Mouse (Mus musculus) CD4-positive, CD25-positive, alpha-beta regulatory T cell, adult 9 weeks (primary cell): ENCODE data around the gene Matn3. TPM values are rescaled to one million over a fixed set of nuclear protein-coding genes. Genes with fewer than 3 reads are reported as not detected.

ENCODE experiments used
- polyA plus RNA-seq: library from polyadenylated mRNA; unstranded; fragments of 100-300 nt; shearing (Covaris generic); gene quantifications from one replicate; pipeline ENCODE4 v1.2.1, GENCODE M21; 2017

The Matn3 gene
- polyA plus RNA-seq: not detected

DNA sequence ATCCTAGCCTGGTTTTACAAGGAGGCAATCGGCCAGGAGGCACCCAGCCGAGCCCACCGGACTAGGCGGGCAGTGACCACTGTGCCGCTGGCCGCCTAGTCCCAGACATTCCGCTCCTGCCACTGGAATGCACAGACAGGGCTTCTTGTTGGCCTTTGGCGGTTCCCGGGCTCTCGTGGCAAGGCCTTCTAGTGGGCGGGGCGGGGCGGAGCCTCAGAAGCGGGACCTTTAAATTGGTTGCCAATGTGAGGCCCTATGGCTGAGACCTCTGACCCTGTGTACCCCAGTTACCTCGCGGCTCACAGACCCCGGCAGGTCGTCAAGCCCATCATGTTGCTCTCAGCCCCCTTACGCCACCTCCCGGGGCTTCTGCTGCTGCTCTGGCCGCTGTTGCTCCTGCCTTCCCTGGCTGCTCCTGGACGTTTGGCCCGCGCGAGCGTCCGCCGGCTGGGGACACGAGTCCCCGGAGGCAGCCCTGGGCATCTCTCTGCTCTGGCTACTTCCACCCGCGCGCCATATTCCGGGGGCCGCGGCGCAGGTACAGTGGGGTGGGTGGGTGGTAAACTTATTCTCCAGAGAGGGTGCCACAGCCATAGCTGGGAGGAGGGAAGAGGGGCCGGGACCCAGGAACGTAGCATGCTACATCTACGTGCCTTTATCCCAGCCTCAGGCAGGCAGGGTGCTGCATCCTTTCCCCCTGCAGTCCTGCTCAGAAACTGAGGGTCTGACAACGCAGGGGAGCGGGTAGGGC, at the start of gene Matn3:
Gene Matn3, plus strand, starts transcription at position 216 of the 751 bp plus-strand sequence.

DNA sequence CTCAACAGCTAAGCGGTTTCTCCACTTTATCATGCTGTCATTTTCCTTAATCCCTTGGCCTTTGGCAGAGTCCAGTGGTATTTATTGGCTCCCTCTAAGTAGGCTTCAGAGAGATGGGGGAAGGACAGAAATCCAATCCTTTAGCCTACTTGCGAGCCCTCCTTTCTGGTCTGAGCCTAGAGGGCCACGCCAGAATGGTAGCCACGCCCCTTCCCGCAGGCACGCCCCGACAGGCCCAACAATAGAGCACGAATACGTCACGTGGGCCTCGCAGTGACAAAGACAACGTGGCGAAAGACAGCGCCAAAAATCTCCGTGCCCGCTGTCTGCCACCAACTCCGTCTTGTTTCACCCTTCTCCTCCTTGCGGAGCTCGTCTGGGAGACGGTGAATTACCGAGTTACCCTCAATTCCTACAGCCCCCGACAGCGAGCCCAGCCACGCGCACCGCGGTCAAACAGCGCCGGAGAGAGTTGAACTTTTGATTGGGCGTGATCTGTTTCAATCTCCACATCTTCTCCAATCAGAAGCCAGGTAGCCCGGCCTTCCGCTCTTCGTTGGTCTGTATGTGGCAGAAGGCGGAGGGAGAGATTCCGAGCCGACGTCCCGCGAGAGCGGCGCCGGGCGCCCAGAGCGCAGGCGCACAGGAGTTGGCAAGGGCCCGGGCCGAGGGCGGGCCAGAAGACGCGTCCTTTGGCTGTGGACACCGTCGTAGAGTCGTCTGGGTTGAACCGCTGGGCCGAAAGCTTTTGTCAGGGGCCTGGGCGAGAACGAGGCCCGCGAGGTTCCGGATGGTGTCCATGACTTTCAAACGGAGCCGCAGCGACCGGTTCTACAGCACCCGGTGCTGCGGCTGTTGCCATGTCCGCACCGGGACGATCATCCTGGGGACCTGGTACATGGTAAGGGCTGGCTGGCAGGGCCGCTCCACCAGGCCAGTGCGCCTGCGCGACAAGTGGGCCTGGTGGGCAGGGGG, 26.0 kb upstream of the Matn3 start, which contains the start of gene Laptm4a:
Gene Laptm4a, plus strand, starts transcription at position 271 of the 975 bp plus-strand sequence.

DNA sequence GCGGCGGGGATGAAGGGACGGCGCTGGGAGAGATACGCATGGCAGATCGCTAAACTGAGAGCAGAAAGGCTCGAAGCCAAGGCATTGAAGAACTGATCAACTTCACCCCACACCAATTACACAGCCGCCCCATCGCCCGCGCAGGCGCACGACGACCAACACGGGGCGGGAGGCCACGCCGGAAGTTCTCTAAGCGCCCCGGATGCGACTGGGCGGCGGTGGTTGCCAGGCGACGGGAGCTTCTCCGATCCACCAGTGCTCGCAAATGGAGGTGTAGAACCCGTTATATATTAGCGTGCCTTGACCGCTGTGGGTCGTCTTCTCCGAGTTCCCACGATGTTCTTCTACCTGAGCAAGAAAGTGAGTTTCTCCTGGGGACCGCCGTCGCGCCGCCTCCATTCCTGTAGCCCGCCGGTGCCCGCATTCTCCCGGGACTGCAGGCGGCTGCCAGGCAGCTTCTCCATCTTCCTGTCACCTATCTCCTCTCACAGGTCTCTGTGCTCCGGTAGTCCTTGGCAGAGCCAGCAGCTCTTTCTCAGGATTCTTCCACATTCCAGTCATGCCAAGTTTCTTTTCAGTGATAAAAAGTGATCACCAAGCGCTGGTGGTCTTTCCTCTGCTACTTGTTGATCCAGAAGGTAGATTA, 26.2 kb downstream of the Matn3 start, which contains the start of gene Wdr35:
Gene Wdr35, plus strand, starts transcription at position 73 of the 646 bp plus-strand sequence.

Other genes with a start within 250 kb of the Matn3 start
- not detected for gene Sdc1, start 176.6 kb upstream of the Matn3 start, polyA plus RNA-seq
- 172 TPM for gene Laptm4a, start 26.3 kb upstream of the Matn3 start, polyA plus RNA-seq
- 3.5 TPM for gene Wdr35, start 26.0 kb downstream of the Matn3 start, polyA plus RNA-seq
- 16.1 TPM for gene Ttc32, start 82.1 kb downstream of the Matn3 start, polyA plus RNA-seq